Mouse (Mus musculus) G1E (cell line): ENCODE results near the gene BC107364. TPM values are rescaled to one million over a fixed set of nuclear protein-coding genes. Genes with fewer than 3 reads are reported as not detected.
"Not testable (repeated sequence)": the region's sequence is repeated elsewhere in the genome, so short reads cannot be mapped to it uniquely, and the experiment has no call there.

ENCODE experiments used
- ATAC-seq: 2 replicates; pipeline ENCODE4 v1.8.0; 2016; ENCODE audit warnings: mild to moderate bottlenecking; ENCODE audit not compliant: insufficient number of reproducible peaks, poor library complexity, low FRiP score, severe bottlenecking; ENCODE audit errors: extremely low read depth
- DNase-seq: peaks from one replicate; pipeline ENCODE4 v3.0.0; 2012; ENCODE audit warnings: low spot score
- H3K27me3 ChIP-seq: 2 replicates; pipeline ENCODE4 v1.6.1; 2012; ENCODE audit warnings: mild to moderate bottlenecking, low read length, inconsistent platforms; ENCODE audit not compliant: insufficient read depth
- H3K36me3 ChIP-seq: replicated peaks from 2 replicates; pipeline ENCODE3; 2012; ENCODE audit warnings: mild to moderate bottlenecking, inconsistent platforms
- H3K4me1 ChIP-seq: 2 replicates; pipeline ENCODE4 v1.6.1; 2012; ENCODE audit warnings: low read depth, low read length, inconsistent platforms, mixed read lengths; ENCODE audit not compliant: insufficient read depth
- H3K4me3 ChIP-seq: 2 replicates; pipeline ENCODE4 v1.5.1; 2012; ENCODE audit warnings: low read depth, mild to moderate bottlenecking, inconsistent platforms, low read length, moderate library complexity, mixed read lengths
- H3K9me3 ChIP-seq: replicated peaks from 2 replicates; pipeline ENCODE4 v1.6.1; 2012; ENCODE audit warnings: inconsistent platforms
- CTCF ChIP-seq: IDR thresholded peaks from 2 replicates; pipeline ENCODE4 v1.5.1; 2012; ENCODE audit warnings: low read depth, low read length, inconsistent platforms, mixed read lengths
- GATA1 ChIP-seq: IDR thresholded peaks from 2 replicates; pipeline ENCODE4 v1.6.1; 2012; ENCODE audit warnings: borderline replicate concordance, low read length, inconsistent platforms, mixed read lengths
- GATA2 ChIP-seq: IDR thresholded peaks from 2 replicates; pipeline ENCODE4 v1.6.1; 2012; ENCODE audit warnings: low read depth, low read length, inconsistent platforms, borderline replicate concordance
- POLR2AphosphoS5 ChIP-seq: IDR thresholded peaks from 2 replicates; pipeline ENCODE4 v1.6.1; 2012; ENCODE audit warnings: low read depth, low read length, inconsistent platforms; ENCODE audit not compliant: insufficient replicate concordance
- TAL1 ChIP-seq: conservative IDR thresholded peaks from 2 replicates; pipeline ENCODE4 v1.6.1; 2012; ENCODE audit warnings: low read depth, low read length, inconsistent platforms, mixed read lengths
- polyA plus RNA-seq: library from polyadenylated mRNA; stranded (reverse); fragments of >175 nt; gene quantifications from 2 replicates; pipeline ENCODE4 v1.2.3, GENCODE M21; 2012
- total RNA-seq, 2 experiments: library from RNA; stranded (forward) in 1 of 2; stranded (reverse) in 1 of 2; fragments of 200-1000 nt in 1 of 2; fragments of >200 nt in 1 of 2; fragmentation: Nextera tagmentation in 1 of 2; gene quantifications; 2 replicates each; pipeline ENCODE4 v1.2.3; 2014 to 2017

The BC107364 gene
- total and polyA plus RNA-seq, 3 experiments, result 0.27 TPM; not detected in 2

GRCm38 (mm10) chr3:96409701-96410246 lies 42.3 kb downstream of the BC107364 start:
- no peak overlapping the region for H3K4me3 ChIP-seq
- DNase-seq (no peak), ATAC-seq (no peak)
- no peak for TF ChIP-seq TAL1
- TF ChIP-seq CTCF, result no peak
- no peak for TF ChIP-seq GATA2
- no peak for TF ChIP-seq POLR2AphosphoS5
- no peak for TF ChIP-seq GATA1
- no peaks in the 10 kb centered on the region for H3K9me3 ChIP-seq
- peaks cover 11% of the 10 kb centered on the region for H3K4me1 ChIP-seq
- H3K27me3 ChIP-seq, result peaks cover 8% of the 10 kb centered on the region; the same call in 1 of the 2 replicates
- H3K36me3 ChIP-seq, result peaks cover 7% of the 10 kb centered on the region

DNA sequence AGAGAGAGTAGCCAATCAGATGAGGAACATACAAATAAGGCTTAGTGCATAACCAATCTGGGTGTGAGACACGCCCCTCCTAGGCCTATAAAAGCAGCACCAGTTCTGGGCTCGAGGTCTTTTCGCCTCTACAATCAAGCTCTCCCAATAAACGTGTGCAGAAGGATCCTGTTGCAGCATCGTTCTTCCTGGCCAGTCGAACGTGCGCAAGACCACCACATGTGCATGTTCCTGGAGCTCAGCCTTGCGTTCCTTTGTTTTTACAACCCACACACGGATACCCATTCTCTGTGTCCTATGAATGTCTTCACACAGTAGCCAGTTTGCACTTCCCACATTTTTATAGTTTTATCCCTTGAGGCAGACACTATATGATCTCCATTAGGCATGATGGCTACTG lies 44.0 kb downstream of the BC107364 start:
- H3K9me3 ChIP-seq, H3K4me1 ChIP-seq, ATAC-seq, H3K36me3 ChIP-seq, H3K4me3 ChIP-seq, DNase-seq: not testable (repeated sequence)
- peaks cover 15% of the 10 kb centered on the region; the same call in 1 of the 2 replicates for H3K27me3 ChIP-seq

DNA sequence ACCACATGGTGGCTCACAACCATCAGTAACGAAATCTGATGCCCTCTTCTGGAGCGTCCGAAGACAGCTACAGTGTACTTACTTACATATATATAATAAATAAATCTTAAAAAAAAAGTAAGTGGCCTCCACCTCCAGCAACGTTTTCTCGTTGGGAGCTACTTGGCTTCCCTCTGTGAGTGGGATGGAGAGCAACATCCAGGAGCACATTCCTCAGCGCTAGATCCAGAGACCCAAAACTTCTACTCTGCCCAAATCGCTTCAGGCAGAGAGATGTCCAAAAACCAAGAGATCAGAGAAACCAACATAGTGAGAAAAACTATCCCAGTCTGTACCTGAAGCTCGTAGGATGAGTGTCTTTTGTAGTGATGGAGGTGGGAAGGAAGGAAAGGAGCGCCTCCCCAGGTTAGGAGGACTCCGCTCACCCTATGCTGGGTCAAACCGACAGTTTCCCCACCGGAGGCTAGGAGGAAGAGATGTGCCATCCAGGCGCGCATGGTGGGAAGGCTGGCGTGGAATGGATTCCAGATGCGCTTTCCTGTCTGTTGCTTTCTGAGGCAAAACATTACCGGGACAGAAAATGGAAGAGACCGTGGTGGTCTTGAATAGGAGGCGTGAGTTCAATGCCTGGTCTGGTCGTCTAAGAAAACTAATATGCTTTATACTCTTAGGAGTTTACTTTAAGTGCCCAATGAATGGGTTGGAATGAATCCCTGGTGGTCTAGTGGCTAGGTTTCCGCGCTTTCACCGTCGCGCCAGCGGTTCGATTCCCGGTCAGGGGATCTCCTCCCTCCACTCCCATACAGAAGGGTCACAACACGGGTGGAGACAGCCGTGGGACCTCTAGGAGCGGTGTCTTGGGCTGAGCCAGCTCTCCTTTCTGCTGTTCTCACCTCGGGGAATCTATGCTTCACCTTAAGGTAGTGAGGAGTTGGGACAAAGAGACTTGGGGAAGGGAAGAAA lies 46.3 kb downstream of the BC107364 start:
- Histone ChIP-seq H3K4me3 (no peak overlapping the region), H3K4me1 (peaks cover 13% of the 10 kb centered on the region), H3K27me3 (peaks cover 25% of the 10 kb centered on the region), H3K36me3 (no peaks in the 10 kb centered on the region), H3K9me3 (no peaks in the 10 kb centered on the region)
- ATAC-seq (no peak), DNase-seq (no peak)
- TF ChIP-seq GATA1, result no peak
- TF ChIP-seq CTCF, result no peak
- no peak for TF ChIP-seq TAL1
- no peak for TF ChIP-seq GATA2
- no peak for TF ChIP-seq POLR2AphosphoS5

GRCm38 (mm10) chr3:96405004-96405403 lies 47.1 kb downstream of the BC107364 start:
- no peaks in the 10 kb centered on the region for H3K9me3 ChIP-seq
- no peak for ATAC-seq
- peaks cover 13% of the 10 kb centered on the region for H3K4me1 ChIP-seq
- DNase-seq, result no peak
- no peak overlapping the region for H3K4me3 ChIP-seq
- TF ChIP-seq CTCF, result no peak
- no peak for TF ChIP-seq GATA1
- TF ChIP-seq TAL1, result no peak
- TF ChIP-seq GATA2, result no peak
- TF ChIP-seq POLR2AphosphoS5, result no peak
- peaks cover 25% of the 10 kb centered on the region for H3K27me3 ChIP-seq
- H3K36me3 ChIP-seq, result no peaks in the 10 kb centered on the region

DNA sequence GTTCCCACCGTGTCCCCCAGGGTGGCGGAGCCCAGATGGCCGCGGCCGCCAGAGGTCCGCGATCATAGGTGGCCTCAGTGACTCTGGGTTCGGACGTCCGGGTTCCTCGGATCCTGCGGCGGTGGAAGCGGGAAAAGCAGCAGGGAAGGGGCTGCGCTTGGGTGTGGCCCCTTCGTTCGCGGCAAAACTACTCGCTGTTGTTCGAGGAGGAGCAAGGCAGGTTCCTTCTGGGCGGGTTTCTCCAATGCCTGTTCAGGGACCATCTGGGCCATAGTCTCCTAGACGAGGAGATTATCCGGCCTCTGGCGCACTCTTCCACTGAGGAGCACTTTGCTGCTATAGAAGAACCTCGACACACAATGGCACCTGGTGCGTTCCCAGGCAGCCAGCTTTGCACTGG lies 47.7 kb downstream of the BC107364 start:
- H3K4me3 ChIP-seq, result no peak overlapping the region
- H3K36me3 ChIP-seq, result no peaks in the 10 kb centered on the region
- ATAC-seq (no peak), DNase-seq (no peak)
- H3K9me3 ChIP-seq, result no peaks in the 10 kb centered on the region
- peaks cover 21% of the 10 kb centered on the region for H3K27me3 ChIP-seq
- H3K4me1 ChIP-seq, result peaks cover 13% of the 10 kb centered on the region
- TF ChIP-seq POLR2AphosphoS5 (no peak), CTCF (no peak), GATA2 (no peak), TAL1 (no peak), GATA1 (no peak)

DNA sequence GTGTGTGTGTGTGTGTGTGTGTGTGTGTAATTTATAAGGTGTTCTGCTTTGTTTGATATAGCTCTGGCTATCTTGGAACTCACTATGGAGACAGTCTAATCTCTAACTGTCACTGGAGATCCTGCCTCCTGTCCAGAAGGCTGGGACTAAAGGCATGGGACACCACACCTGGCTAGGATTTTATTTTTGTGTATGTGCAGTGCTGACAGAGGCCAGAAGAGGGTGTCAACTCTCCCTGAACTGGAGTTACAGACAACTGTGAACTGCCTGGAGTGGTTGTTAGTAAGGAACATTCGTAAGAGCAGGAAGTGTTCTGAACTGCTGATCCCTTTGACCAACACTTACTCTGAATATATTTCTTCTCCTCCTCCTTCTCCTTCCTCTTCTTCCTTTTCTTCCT lies 49.1 kb downstream of the BC107364 start:
- Histone ChIP-seq H3K4me3 (no peak overlapping the region), H3K4me1 (peaks cover 13% of the 10 kb centered on the region), H3K9me3 (no peaks in the 10 kb centered on the region), H3K27me3 (peaks cover 26% of the 10 kb centered on the region), H3K36me3 (no peaks in the 10 kb centered on the region)
- DNase-seq, result no peak
- no peak for ATAC-seq
- no peak for TF ChIP-seq TAL1
- no peak for TF ChIP-seq GATA1
- no peak for TF ChIP-seq CTCF
- TF ChIP-seq GATA2, result no peak
- no peak for TF ChIP-seq POLR2AphosphoS5
